7 mouse cellular contexts compared by ENCODE assay signal in the genomic region with DNA sequence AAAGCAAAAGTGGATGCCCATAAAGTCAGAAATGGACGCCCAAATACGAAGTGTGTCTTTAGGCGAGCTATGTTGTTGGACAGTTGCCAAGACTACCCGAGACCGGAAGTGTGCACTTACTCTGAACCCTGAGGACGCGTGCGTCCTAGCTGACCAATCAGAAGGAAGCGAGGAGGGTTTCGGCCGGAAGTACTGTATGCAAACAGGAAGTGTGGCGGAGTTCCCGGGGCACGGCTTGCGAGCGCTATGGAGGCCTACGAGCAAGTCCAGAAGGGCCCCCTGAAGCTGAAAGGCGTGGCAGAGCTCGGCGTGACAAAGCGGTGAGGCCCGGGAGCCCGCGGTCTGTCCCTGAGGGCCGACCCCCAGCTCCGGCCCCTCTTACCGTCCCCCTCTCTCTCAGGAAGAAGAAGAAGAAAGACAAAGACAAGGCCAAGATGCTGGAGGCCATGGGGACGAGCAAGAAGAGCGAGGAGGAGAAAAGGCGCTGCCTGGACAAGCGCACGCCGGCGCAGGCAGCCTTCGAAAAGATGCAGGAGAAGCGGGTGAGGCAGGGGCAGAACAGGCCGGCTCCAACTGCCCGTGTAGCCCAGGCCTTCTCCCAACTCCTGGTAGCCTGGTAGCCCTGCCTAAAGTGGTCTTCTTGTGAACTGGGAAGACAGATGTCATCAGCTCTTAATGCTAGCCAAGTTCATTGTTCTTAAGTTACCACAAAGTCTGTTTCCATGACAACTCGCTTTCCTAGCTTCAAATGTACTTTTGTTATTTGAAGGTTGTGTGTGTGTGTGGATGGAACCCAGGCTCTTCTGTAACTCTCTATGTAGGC. TPM values are rescaled to one million over a fixed set of nuclear protein-coding genes. Genes with fewer than 3 reads are reported as not detected.
DNase-seq lines count a peak whose midpoint lies in the region; ATAC-seq and TF ChIP-seq lines count a peak whose summit lies in the region.

A gene (plus strand): TSS at position 190 of the 823 bp plus-strand sequence.

- no peak; the same call in 1 of the 2 replicates for TF ChIP-seq POLR2A in small intestine, adult 2 months (IDR thresholded peaks at IDR 0.05; ENCODE audit: low read depth, low read length)

- peaks cover 38% of the 10 kb centered on the region for H3K36me3 ChIP-seq in embryonic facial prominence, embryonic 10.5 days (replicated peaks)
- peaks cover 19% of the 10 kb centered on the region for H3K36me3 ChIP-seq in intestine, postnatal 0 days (ENCODE audit: control insufficient read depth, insufficient read depth)
- peaks cover 34% of the 10 kb centered on the region for H3K36me3 ChIP-seq in midbrain, embryonic 12.5 days
- H3K36me3 ChIP-seq in small intestine, adult 2 months (ENCODE audit: control insufficient read depth, insufficient read depth, low read length), result peaks cover 18% of the 10 kb centered on the region

- H3K27ac ChIP-seq in embryonic facial prominence, embryonic 10.5 days (replicated peaks), result peak within 1 kb of the TSS; percentile 91
- H3K27ac ChIP-seq in intestine, postnatal 0 days (ENCODE audit: low read depth, low read length), result peak within 1 kb of the TSS; percentile 78
- peak within 1 kb of the TSS; percentile 75 for H3K27ac ChIP-seq in midbrain, embryonic 12.5 days (replicated peaks)
- peak within 1 kb of the TSS; percentile 34 for H3K27ac ChIP-seq in small intestine, adult 2 months (ENCODE audit: insufficient read depth, low read depth, low read length)

- H3K9ac ChIP-seq in intestine, postnatal 0 days (ENCODE audit: low read depth, low read length), result peak within 1 kb of the TSS; percentile 77
- peak within 1 kb of the TSS; percentile 82 for H3K9ac ChIP-seq in midbrain, embryonic 12.5 days (replicated peaks)

- no peaks in the 10 kb centered on the region for H3K9me3 ChIP-seq in embryonic facial prominence, embryonic 10.5 days
- no peaks in the 10 kb centered on the region for H3K9me3 ChIP-seq in intestine, postnatal 0 days (ENCODE audit: control insufficient read depth)
- H3K9me3 ChIP-seq in midbrain, embryonic 12.5 days, result no peaks in the 10 kb centered on the region

- peak; percentile 95 for ATAC-seq in intestine, postnatal 0 days
- peak; percentile 99 for ATAC-seq in midbrain, embryonic 12.5 days (ENCODE audit: low FRiP score, low read depth)

- H3K4me3 ChIP-seq in embryonic facial prominence, embryonic 10.5 days, result peak within 1 kb of the TSS; percentile 92
- H3K4me3 ChIP-seq in intestine, postnatal 0 days (ENCODE audit: low read depth, low read length), result peak within 1 kb of the TSS; percentile 70
- H3K4me3 ChIP-seq in midbrain, embryonic 12.5 days, result peak within 1 kb of the TSS; percentile 86
- peak within 1 kb of the TSS; percentile 90 for H3K4me3 ChIP-seq in small intestine, adult 2 months (ENCODE audit: low read depth, low read length)

- no peak for TF ChIP-seq CTCF in intestine, postnatal 0 days (IDR thresholded peaks at IDR 0.05; ENCODE audit: low read depth)
- TF ChIP-seq CTCF in small intestine, adult 2 months (IDR thresholded peaks at IDR 0.05; ENCODE audit: extremely low read depth, insufficient read length, insufficient replicate concordance, low read depth, low read length), result no peak

- WGBS in embryonic facial prominence, embryonic 10.5 days, result 14% methylated on average over 39 of the region's 39 CpGs
- 20% methylated on average over 39 of the region's 39 CpGs for WGBS in intestine, postnatal 0 days
- 16% methylated on average over 39 of the region's 39 CpGs for WGBS in midbrain, embryonic 12.5 days
- 11% methylated on average over 39 of the region's 39 CpGs for WGBS in small intestine, adult 2 months

- peaks cover 18% of the 10 kb centered on the region for H3K4me1 ChIP-seq in embryonic facial prominence, embryonic 10.5 days
- 0 out of 2 replicates have a peak, but pooled peaks cover 3% of the 10 kb centered on the region for H3K4me1 ChIP-seq in intestine, postnatal 0 days (replicated peaks; ENCODE audit: control insufficient read depth, insufficient read depth, low read length)
- peaks cover 14% of the 10 kb centered on the region for H3K4me1 ChIP-seq in midbrain, embryonic 12.5 days
- no peaks in the 10 kb centered on the region for H3K4me1 ChIP-seq in small intestine, adult 2 months (ENCODE audit: control insufficient read depth, insufficient read depth, insufficient read length, low read length)

- intact Hi-C loops in left cerebral cortex, postnatal 4 days (cut with DNase I), result no loop called here

- H3K4me2 ChIP-seq in intestine, postnatal 0 days (replicated peaks; ENCODE audit: low read depth), result peak within 1 kb of the TSS; percentile 84
- peak within 1 kb of the TSS; percentile 92 for H3K4me2 ChIP-seq in midbrain, embryonic 12.5 days (replicated peaks)

- DNase-seq in adrenal gland, postnatal 10 days, result peak; percentile 91
- DNase-seq in embryonic facial prominence, embryonic 10.5 days (ENCODE audit: low spot score), result peak; percentile 93
- peak; percentile 76 for DNase-seq in gonadal fat pad, adult 2 months (ENCODE audit: low read depth)
- peak; percentile 89 for DNase-seq in left cerebral cortex, postnatal 4 days

- H3K27me3 ChIP-seq in embryonic facial prominence, embryonic 10.5 days (replicated peaks; ENCODE audit: low read depth, poor library complexity, severe bottlenecking), result peaks cover 5% of the 10 kb centered on the region
- no peaks in the 10 kb centered on the region for H3K27me3 ChIP-seq in intestine, postnatal 0 days (replicated peaks; ENCODE audit: control insufficient read depth, insufficient read depth, low read length)
- H3K27me3 ChIP-seq in midbrain, embryonic 12.5 days, result peaks cover 10% of the 10 kb centered on the region; the same call in 1 of the 2 replicates
- H3K27me3 ChIP-seq in small intestine, adult 2 months (ENCODE audit: control insufficient read depth, insufficient read depth, low read length), result no peaks in the 10 kb centered on the region

RNA-seq across cellular contexts. Expression of the gene that starts here (rescaled TPM):
- total RNA-seq in adrenal gland, postnatal 10 days (2021), result 10 to 100 TPM; 43.8 to 46.8 TPM
- 77.6 and 82.4 TPM in 2 replicates for polyA plus RNA-seq in embryonic facial prominence, embryonic 10.5 days (2016; fragmentation: Nextera tagmentation; extraction: Ambion mirVana)
- 50.0 and 55.2 TPM in 2 replicates for polyA plus RNA-seq in gonadal fat pad, adult 2 months (2012; rRNA removed)
- 54.1 and 54.3 TPM in 2 replicates for polyA plus RNA-seq in intestine, postnatal 0 days (2015; fragmentation: Nextera tagmentation; extraction: Ambion mirVana)
- 10 to 100 TPM; 71.3 to 76.4 TPM for total RNA-seq in left cerebral cortex, postnatal 4 days (2021)
- polyA plus RNA-seq in midbrain, embryonic 12.5 days (2016; fragmentation: Nextera tagmentation; extraction: Ambion mirVana), result 87.2 and 89.6 TPM in 2 replicates
- polyA plus RNA-seq in small intestine, adult 2 months (2012; rRNA removed), result 19.7 and 35.5 TPM in 2 replicates

Comparison
In these comparisons a context has a peak if more than half of its experiments do, and no peak if none do; other contexts are left out.
1. Peak in every context shown above with its lines: DNase-seq, ATAC-seq, H3K4me3 ChIP-seq and H3K27ac ChIP-seq.
2. H3K27ac ChIP-seq: peak in every context shown above with its lines; median percentile 91 in embryonic facial prominence, embryonic 10.5 days; 78 in intestine, postnatal 0 days; 75 in midbrain, embryonic 12.5 days; 34 in small intestine, adult 2 months.